Mouse (Mus musculus) T-helper 2 cell (primary cell): ENCODE data around the gene Abi1.

ENCODE experiments used
- in situ Hi-C: fragments of 300-600 bp; cut with MboI, MseI; formaldehyde crosslinking; loops from one replicate; pipeline ENCODE4 v1.15.1; 2025; ENCODE audit warnings: high pct_unique_total_duplicates

The Abi1 gene

DNA sequence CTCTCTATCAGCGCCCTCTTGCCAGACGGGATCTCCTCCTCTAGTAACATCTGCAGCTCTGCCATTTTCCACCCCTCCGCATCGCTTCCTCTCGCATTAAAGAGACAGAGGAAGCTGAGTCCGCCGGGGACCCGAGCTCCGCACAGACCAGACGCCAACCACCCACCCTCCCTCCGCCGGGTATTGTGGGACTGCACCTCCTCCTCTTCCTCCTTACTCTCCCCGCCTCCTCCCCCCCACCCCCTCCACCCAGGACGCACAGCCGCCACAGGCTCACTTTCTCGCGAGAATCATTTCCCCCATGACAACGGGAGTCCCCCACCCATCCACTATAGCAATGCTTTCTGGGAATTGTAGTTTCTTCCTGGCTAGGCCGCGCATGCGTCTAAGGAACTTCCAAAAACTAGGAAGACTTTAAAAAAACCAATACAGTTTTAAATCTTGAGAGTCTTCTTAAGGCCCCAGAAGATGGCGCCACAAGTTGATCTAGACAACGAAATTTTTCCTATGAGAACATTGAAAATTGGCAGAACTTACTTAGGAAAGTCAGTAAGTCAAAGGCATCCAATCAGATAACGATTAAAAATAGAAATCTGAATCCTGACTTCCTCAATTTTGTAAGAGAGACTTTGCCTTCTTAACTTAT, at the start of gene Abi1:
TSS of gene Abi1 (minus strand) at position 241 of the 646 bp plus-strand sequence.
- in situ Hi-C loops: loop anchor here (10.0 kb wide), 1 partner anchor 425 kb away; no protein-coding TSS in a partner anchor

DNA sequence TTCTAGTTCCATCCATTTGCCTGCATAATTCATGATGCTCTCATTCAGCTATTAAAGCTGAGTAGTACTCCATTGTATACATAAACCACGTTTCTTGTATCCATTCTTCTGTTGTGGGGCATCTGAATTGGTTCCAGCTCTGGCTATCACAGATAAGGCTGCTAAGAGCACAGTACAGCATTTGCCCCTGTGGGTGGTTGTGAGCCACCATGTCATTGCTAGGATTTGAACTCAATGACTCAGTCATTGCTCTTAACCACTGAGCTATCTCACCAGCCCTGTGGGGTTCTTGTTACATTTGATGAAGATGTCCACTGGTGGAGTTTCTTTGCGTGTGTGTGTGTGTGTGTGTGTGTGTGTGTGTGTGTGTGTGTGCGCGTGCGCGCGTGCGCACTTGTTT, 44.5 kb upstream of the Abi1 start:
- in situ Hi-C loops: loop anchor here (10.0 kb wide), 1 partner anchor 170 kb away; no protein-coding TSS in a partner anchor

- in situ Hi-C loops: no loop called here
These were observed 38.5 kb upstream of the Abi1 start for GRCm38 (mm10) chr2:23078588-23078987.

GRCm38 (mm10) chr2:23077693-23078092, 37.7 kb upstream of the Abi1 start:
- in situ Hi-C loops: no loop called here

GRCm38 (mm10) chr2:23076783-23077182, 36.7 kb upstream of the Abi1 start:
- in situ Hi-C loops: no loop called here

DNA sequence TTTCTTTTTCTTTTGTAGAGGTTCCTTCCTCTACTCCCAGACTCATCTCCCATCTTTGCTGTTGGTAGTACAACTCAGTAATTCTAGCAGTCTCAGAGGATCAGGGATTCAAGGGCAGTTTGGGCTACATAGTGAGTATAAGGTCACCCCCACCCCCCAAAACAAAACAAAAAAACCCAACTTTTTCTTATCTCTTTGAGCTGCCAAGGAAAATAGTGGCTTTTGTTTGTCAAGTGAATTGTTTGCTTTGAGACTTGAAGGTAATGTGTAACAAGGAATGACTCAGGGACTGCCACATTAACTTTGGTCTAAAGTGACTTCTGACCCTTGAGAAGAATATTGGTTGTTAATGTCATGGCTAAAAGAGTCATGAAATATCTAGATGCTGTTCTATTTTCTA, 35.8 kb upstream of the Abi1 start:
- in situ Hi-C loops: no loop called here

GRCm38 (mm10) chr2:23071406-23071805, 31.4 kb upstream of the Abi1 start:
- in situ Hi-C loops: no loop called here

- in situ Hi-C loops: no loop called here
These were observed 30.4 kb upstream of the Abi1 start for GRCm38 (mm10) chr2:23070491-23070890.

- in situ Hi-C loops: no loop called here
These were observed 29.1 kb upstream of the Abi1 start for GRCm38 (mm10) chr2:23068894-23069744.

GRCm38 (mm10) chr2:23068370-23068737, 28.3 kb upstream of the Abi1 start:
- in situ Hi-C loops: no loop called here

DNA sequence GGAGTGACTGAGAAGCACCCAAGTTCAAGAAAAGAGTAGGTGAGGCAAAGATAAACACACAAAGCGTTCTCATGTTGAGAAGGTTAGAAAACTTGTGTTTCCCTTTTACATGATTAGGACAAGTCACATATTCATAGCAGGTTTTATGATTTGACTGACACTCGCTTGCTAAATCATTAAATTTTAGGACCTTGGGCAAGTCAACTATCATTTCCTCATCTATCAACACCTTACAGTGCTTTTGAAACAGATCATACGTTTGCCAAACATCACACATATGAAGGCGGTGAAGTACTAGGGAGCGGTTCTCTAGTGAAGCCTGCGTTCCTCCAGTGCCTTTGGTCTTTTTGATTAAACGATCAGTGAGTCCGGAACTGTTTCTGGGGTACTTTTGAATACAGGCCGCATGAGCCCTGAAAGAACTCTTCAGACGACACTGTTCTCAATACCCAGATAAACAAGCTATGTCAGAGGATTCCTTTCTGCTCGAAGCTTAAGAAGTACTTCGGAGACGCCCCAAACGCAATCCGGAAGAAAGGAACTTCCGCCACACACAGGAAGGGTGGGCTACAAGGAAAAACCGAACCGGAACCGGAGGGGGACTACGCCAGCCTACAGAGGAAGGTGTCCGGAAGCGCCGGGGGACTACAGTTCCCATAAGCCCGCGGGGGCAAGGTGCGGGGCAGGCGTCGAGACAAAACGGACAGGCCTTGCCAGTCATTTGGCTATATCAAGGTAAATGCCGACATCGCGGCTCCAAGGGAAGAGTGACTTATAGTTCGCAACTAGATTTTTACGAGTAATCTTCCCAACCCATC, 27.7 kb upstream of the Abi1 start, which contains the start of gene Acbd5:
TSS of gene Acbd5 (plus strand) at position 616 of the 818 bp plus-strand sequence.
- in situ Hi-C loops: no loop called here

DNA sequence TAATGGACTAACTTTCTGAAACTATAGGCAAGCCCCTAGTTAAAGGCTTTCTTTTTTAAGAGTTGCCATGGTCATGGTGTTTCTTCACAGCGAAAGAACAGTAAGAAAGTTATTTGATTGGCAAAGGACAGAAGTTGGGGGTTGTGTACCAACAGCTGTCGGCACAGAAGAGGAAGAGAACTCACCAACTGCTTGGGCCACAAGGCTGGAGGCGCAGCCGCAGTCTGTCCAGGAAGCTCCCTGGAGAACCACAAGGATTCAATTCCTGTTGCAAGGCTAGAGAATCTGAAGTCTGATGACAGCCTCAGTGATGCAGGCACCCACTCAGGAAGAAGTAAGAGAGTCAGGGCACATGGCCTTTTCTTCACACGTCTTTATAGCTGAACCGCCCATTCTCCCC, 12.5 kb upstream of the Abi1 start:
- in situ Hi-C loops: no loop called here

DNA sequence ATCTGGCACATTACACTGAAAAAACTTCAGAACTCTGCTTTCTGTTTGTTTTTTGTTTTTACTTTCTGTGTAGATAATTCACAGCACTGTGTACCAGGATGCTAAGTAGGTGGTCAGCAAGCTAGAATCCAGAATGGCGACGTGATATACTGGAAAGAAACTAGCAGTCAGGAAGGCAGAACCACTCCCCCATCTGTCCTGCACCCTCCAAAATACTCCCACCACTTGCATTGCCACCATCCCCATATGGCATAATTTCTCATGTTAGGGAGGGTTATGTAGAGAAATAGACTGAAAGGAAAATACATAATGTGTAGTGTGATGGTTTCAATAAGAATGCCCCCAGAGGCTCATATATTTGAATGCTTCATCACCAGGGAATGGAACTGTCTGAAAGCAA, 11.8 kb upstream of the Abi1 start:
- in situ Hi-C loops: no loop called here

DNA sequence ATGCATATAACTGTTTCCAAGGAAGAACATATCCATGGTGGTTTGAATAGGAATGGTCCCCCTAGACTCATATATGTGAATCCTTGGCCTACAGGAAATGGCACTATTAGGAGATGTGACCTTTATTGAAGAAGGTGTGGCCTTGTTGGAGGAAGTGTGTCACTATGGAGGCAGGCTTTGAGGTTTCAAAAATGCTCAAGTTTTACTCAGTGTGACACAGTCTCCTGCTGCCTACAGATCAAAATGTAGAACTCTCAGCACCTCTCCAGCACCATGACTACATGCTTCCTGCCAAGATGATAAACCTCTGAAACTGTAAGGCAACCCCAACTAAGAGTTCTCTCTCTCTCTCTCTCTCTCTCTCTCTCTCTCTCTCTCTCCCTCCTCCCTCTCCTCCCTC, 8.0 kb upstream of the Abi1 start:
- in situ Hi-C loops: loop anchor here (10.0 kb wide), 1 partner anchor 433 kb away; no protein-coding TSS in a partner anchor

DNA sequence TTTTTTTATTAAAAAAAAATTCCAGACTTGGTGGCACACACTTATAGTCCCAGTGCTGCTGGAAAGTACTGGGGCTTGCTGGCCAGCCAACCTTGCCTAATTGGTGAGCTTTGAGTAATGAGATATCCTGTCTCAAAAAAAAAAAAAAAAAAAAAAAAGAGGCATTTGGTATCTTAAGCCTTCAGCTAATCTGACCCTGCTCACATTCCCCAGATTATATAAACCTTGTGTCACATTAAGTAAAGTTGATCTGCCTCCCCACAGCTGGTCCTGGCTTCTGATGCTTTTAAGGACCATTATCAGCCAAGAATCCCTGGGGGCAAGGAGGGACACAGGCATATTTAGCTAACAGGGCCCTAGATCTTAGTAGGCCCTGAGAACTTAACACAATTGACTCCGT, 5.7 kb upstream of the Abi1 start:
- in situ Hi-C loops: loop anchor here (10.0 kb wide), 1 partner anchor 431 kb away; no protein-coding TSS in a partner anchor

DNA sequence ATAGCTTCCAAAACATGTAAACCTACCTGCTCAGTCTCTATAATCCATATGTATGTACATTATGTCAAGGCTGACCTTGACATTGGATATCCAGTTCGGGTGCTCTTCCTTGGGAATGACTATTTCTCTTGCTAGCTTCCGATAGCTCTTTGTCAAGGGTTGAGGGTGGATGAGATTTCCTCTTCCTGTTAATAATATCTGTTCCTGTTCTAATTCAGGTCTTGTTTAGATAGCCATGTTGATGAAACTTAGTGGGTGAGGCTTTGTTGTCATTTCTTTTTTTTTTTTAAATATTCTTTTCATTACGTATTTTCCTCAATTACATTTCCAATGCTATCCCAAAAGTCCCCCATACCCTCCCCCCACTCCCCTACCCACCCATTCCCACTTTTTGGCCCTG, 2.1 kb upstream of the Abi1 start:
- in situ Hi-C loops: loop anchor here (10.0 kb wide), 1 partner anchor 427 kb away; no protein-coding TSS in a partner anchor

DNA sequence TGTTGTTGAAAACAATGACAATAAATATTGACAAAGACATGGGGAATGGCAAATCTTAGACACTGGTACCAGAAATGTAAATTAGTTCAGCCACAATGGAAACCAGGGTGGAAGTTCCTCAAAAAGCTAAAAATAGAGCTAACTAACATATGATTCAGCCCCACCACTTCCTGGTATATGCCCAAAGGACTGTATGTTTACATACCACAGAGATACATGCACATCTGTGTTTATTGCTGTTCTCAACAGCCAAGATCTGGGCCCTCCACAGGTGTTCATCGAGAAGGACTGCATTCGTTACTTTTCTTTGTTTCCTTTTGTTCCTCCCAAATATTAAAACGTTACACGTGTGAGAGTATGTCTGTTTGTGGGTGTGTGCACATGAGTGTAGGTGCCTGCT, 1.4 kb upstream of the Abi1 start:
- in situ Hi-C loops: loop anchor here (10.0 kb wide), 1 partner anchor 427 kb away; no protein-coding TSS in a partner anchor

- in situ Hi-C loops: loop anchor here (10.0 kb wide), 1 partner anchor 426 kb away; no protein-coding TSS in a partner anchor
These were observed 649 bp upstream of the Abi1 start for GRCm38 (mm10) chr2:23040690-23041089.

- in situ Hi-C loops: no loop called here
These were observed 700 bp downstream of the Abi1 start for GRCm38 (mm10) chr2:23039082-23040000.

DNA sequence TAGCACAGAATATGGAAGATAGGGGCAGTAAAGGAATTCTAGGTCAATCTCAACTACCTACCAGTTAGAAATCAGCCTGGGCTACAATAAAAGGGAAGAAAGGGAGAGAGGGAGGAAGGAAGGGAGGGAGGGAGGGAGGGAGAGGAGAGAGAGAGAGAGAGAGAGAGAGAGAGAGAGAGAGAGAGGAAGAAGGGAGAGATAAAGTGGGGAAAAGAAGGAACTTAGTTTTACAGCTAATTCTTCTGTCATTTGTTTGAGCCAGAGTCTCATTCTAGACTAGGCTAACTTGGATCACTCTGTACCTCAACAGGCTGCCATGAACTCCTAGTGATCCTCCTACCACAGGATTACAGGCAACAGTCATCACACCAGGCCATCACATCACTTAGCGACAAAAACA, 4.6 kb downstream of the Abi1 start:
- in situ Hi-C loops: no loop called here
